Mouse (Mus musculus) gastrocnemius, adult 8-10 months (tissue): ENCODE measurements around the gene Slc11a1. TPM values are rescaled to one million over a fixed set of nuclear protein-coding genes. Genes with fewer than 3 reads are reported as not detected.
A peak's percentile ranks its signal among the peaks of the same experiment; 100 is the strongest.
"Not testable (repeated sequence)": the region's sequence is repeated elsewhere in the genome, so short reads cannot be mapped to it uniquely, and the experiment has no call there.

ENCODE experiments used
- DNase-seq, 2 experiments: peaks; one replicate each; pipeline ENCODE4 v3.0.0; 2022; ENCODE audit warnings: low spot score in 2 of 2
- total RNA-seq, 4 experiments: library from RNA; stranded (reverse); gene quantifications; 2 replicates each; pipeline ENCODE4 v1.2.4; 2022

The Slc11a1 gene
- total RNA-seq, 4 experiments from 2014 or later: 2.1 to 6.5 (median 5.1) TPM

DNA sequence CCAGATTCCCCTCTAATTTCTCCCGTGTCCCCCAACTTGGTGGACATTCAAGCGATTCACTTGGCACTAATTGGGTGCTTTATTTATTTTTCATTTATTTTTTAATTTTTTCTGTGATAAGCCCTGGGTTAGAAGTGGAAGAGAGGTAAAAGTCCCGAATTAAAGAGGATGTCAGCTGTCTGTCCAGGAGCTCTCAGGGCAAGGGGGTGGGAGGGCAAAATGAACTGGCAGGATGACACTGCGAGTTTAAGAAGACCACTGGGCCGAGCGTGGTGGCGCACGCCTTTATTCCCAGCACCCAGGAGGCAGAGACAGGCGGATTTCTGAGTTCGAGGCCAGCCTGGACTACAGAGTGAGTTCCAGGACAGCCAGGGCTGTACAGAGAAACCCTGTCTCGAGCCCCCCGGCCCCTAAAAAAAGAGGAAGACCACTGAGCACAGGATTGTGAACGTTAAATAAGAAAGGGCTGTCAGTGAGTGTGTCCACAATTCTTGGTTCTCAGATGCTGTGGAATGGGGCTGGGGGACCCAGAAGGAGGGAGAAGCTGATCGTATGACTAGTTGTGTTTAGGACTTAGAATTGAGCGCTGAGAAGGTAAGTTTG, 12.5 kb downstream of the Slc11a1 start:
- no peak for DNase-seq

DNA sequence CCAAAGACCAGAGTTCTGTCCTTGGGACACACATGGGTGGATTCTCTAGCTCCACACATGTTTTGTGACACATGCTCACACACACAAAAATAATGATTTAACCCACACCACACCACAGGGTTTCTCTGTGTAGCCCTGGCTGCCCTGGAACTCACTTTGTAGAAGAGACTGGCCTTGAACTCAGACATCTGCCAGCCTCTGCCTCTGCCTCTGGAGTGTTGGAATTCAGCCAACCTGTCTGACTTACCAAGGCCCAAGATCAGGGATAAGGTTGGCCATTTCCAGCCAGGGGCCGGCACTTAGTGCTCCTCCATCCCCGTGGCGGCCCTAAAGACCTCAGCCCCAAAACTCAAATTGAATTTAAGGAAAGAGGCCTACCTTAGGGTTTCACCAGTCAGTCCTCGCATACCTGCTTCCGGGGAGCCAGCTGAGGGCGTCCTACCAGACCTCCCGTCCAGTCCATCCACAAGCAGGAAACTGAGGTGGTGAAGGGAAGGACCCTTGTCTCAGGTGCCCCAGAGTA, 13.5 kb downstream of the Slc11a1 start:
- no peak for DNase-seq

DNA sequence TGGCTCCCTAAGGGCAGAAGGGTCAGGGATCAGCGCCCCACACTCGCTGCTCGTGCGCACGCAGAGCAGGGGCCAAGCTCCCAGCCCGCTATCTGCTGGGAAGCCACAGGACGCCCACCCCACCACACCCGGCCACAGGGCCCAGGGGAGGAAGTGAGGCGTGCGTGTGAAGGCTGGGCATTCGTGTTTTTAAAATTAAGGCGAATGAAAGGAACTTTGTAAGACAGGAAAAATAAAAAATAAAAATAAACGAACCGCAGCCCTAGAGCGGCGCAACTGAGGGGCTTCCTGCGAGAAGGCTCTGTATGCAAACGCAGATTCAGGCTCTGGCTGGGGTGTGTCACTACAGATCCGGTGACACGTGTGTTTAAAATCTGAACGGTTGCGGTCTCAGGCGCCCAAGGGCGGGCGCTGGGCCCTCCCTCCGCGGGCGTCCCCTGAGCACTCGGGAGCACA, 14.9 kb downstream of the Slc11a1 start:
- no peak for DNase-seq

DNA sequence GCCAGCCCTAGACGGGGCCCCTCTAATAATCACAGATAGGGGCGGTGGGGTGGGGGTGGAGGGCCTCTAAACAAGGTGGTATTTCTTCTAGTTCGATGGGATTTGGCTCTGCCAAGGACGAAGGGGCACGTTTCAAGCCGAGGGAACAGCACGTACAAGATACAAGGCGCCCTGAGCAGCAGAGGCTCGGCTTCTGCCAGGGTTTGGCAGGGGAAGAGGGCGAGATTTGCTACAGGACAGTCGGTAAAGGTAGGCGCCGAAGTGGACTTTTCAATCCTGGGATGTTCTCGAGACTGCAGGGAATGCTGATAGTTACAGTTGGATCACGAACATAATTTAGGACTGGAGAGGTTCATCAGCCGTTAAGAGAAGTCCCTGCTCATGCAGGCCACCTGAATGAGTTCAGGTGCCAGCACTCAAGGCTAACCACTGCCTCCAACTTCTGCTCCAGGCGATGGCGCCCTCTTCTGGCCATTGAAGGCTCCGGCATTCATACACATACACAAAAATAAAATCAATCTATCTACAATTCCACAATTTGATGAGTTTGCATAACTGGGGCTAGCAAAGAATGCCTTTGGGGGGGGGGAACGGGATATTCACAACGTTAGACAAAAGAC, 15.4 kb downstream of the Slc11a1 start:
- peak in 1 of 2 experiments; percentile 59 for DNase-seq

GRCm38 (mm10) chr1:74390924-74391748, 16.1 kb downstream of the Slc11a1 start, which contains the start of gene Ctdsp1:
Gene Ctdsp1, plus strand, starts transcription at chr1:74391509.
- DNase-seq: peak; percentile 97 to 99

- peak; percentile 64 to 75 for DNase-seq
These were observed 16.9 kb downstream of the Slc11a1 start for GRCm38 (mm10) chr1:74391844-74392441.

DNA sequence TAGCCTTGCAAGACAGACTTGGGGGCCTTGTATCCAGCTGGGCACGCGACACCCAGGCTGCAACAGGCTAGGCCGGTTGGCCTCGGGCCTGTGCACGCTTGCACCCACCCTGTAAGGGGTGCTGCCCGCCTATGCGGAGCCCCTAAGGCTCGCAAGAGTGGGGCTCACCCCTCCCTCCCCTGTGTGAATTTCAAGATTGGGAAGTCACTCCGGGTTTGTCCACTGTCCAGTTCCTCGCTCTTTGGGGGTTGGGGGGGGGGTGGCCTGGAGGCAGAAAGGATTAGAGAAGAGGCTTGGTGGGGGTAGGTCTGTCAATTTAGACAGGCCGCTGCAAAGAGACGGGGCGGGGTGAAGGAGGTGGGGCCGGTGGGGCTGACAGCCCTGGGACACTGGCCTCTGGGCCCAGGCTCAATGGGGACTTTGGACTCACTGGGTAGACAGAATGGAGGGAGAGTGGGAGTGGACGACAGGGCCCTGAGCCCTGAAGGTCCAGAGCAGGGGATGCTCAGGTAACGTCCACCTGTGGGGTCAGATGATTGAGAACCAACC, 17.5 kb downstream of the Slc11a1 start:
- no peak for DNase-seq

- no peak for DNase-seq
These were observed 18.0 kb downstream of the Slc11a1 start for GRCm38 (mm10) chr1:74393010-74393409.

GRCm38 (mm10) chr1:74393697-74394096, 18.7 kb downstream of the Slc11a1 start:
- no peak for DNase-seq

GRCm38 (mm10) chr1:74394311-74394710, 19.3 kb downstream of the Slc11a1 start:
- DNase-seq: no peak

DNA sequence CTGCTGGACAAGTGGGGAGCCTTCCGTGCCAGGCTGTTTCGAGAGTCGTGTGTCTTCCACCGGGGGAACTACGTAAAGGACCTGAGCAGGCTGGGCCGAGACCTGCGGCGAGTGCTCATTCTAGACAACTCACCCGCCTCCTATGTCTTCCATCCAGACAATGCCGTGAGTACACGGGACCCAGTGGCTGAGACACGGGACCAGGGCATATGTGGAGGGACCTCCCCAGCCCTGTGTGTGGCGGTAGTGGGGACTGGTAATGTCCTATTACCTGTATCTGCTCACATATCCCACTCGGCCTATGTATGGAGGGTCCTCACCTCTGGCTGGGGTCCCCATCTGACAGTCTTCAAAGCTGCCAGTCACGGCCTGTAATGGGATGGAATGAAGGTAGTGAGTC, 19.9 kb downstream of the Slc11a1 start:
- DNase-seq: no peak

- no peak for DNase-seq
These were observed 20.3 kb downstream of the Slc11a1 start for GRCm38 (mm10) chr1:74395290-74395689.

DNA sequence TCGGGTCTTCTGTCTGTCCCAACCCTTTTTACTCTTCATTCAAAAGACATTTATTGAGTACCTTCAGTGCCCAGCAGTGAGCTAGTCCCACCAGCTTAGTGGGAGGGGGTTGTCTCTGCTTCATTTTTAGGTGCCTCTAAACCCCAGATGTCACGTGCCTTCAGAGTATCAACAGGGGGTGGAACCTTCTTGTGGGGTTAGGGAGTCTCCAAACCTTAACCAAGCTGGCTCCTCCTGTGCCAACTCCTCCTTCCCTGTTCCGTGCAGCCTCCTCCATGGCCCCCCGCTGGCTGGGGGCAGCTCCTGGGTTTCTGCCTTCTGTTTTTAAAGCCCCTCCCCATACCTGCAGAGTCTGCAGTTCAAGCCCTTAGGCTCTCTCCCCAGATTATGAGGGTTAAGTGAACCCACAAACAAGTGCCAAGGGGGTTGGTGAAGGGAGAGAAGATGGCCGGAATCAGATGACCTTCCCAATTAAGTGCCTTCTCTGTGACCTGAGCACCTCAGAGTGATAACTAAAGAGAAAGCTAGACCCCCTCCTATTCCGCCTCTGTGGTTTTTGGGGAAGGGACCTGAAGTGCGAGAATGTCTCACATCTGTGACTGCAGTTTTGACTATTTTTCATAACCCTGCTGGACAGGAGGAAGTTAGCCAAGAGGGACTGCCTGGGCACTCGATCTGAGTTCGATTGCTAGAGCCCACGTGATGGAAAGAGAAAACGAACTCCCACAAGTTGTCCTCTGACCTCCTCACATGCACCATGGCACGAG, 21.6 kb downstream of the Slc11a1 start:
- DNase-seq: not testable (repeated sequence)

DNA sequence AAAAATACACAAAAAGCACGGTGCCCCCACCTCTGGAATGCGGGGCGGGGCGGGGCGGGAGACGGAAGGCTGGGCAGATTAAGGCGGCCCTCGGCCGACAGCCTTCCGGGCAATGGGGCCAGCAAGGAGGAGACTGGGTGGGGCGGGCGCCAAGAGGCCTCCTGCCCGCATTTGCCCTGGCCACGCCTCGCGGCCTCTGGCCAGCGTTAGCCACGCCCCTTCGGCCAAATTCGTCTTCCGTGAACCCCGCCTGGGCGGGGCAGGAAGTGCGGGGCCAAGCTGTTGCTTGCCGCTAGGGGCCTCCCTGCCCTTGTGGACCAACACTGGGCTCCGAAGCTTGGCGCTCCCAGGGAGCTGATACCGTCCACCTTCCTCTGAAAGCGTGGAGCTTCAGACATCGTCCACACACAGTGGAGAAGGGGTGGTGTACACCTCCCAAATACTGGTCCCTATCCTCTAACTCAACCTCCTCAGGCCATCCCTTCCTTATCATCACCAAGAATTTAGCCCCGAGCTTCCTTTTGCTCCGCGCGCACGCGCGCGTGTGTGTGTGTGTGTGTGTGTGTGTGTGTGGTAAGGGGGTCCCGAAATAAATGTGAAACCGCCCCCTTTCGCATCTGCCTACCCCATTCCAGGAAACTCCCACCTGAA, 22.4 kb downstream of the Slc11a1 start:
- DNase-seq: peak; percentile 99 to 100

DNA sequence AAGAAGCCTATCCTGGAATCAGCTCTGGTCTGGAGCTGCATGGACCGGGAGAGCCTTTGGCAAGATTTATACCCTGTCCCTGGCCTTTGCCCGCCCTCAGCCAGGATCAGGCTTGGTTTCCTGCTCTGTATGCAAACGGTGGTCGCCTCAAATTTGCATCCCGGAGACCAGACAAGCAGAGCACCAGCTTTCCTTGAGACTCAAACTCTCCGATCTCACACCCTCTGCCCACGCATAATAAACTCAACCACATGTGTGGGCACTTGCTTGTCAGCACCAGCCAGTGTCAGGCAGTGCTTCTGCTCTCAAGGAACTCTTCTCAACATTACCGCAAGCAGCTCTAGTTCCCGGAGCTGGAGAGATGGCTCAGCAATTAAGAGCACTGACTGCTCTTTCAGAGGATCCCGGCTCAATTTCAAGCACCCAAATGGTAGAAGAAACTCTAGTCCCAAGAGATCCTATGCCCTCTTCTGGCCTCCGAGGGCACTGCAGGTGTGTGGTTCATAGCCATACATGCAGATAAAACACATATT, 23.0 kb downstream of the Slc11a1 start:
- peak; percentile 66 to 70 for DNase-seq

GRCm38 (mm10) chr1:74400531-74400930, 25.5 kb downstream of the Slc11a1 start:
- DNase-seq: no peak

DNA sequence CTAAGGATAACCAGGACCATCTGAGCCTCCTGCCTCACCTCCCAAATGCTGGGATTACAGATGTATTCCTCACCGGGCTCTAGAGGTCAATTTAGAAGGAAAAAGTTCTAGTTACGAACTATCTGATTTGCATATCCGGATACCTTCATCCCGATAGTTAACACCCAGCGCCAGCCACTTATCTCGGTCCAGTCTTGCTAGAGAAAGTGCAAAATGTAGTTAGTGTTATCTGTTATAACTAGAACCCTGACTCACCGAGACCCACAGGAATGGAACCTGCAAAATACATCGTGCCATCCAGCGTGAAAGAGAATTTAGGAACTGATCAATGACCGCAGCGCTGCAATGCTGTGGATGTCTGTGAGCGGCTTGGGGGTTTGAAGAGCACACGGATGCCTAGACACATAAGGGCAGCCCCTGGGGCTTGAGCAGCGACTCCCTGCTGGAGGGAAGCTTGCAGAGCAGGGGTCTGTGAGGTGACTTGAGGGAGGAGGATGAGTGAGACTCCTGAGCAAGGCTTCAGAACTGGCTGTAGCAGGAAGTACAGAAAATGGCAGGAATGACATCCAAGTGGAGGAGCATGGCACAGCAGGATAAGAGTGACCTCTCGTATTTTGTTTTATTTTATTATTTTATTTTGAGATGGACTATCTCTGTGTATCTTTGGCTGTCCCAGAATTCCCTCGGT, 26.2 kb downstream of the Slc11a1 start:
- no peak for DNase-seq

GRCm38 (mm10) chr1:74404206-74404605, 29.2 kb downstream of the Slc11a1 start:
- DNase-seq: no peak
